Mouse (Mus musculus): ENCODE data around the gene Tmem178. TPM values are rescaled to one million over a fixed set of nuclear protein-coding genes. Genes with fewer than 3 reads are reported as not detected.

Tmem178 gene
- total RNA-seq, 2 experiments from 2014 or later = 14.7 to 45.1 TPM

GRCm38 (mm10) chr17:81045115-81045514 is 100.7 kb downstream of the Tmem178 start:
- no peak for DNase-seq (ENCODE audit: low spot score in 2 of 2)

GRCm38 (mm10) chr17:81045525-81046150 is 101.2 kb downstream of the Tmem178 start:
- DNase-seq (ENCODE audit: low spot score in 2 of 2) = peak; percentile 31 to 36

GRCm38 (mm10) chr17:81047930-81048564 is 103.6 kb downstream of the Tmem178 start:
- DNase-seq (ENCODE audit: low spot score in 2 of 2) = no peak

Other genes with a start within 250 kb of the Tmem178 start
- gene Map4k3, start 216.1 kb upstream of the Tmem178 start, total RNA-seq (2021) = 10 to 100 TPM; 37.5 to 40.7 TPM
- gene Thumpd2, start 120.5 kb downstream of the Tmem178 start, total RNA-seq (2021) = 1 to 10 TPM; 4.4 to 5.4 TPM